Mouse (Mus musculus) right cerebral cortex, postnatal 36 days (tissue): ENCODE measurements around the gene Tas2r131.
"Not testable (repeated sequence)": the region's sequence is repeated elsewhere in the genome, so short reads cannot be mapped to it uniquely, and the experiment has no call there.

Source experiments
- DNase-seq, 2 experiments: peaks; one replicate each; pipeline ENCODE4 v3.0.0; 2022; ENCODE audit warnings: low spot score in 2 of 2, mixed read lengths in 1 of 2

Gene Tas2r131

GRCm38 (mm10) chr6:132957819-132958218 lies at the start of gene Tas2r131:
TSS of gene Tas2r131 (minus strand) at chr6:132957919.
- no peak for DNase-seq

- DNase-seq, result no peak
Observed at GRCm38 (mm10) chr6:132980865-132981264, 23.1 kb upstream of the Tas2r131 start, which contains the start of gene Tas2r109. TSS of gene Tas2r109 (minus strand) at chr6:132980965.

DNA sequence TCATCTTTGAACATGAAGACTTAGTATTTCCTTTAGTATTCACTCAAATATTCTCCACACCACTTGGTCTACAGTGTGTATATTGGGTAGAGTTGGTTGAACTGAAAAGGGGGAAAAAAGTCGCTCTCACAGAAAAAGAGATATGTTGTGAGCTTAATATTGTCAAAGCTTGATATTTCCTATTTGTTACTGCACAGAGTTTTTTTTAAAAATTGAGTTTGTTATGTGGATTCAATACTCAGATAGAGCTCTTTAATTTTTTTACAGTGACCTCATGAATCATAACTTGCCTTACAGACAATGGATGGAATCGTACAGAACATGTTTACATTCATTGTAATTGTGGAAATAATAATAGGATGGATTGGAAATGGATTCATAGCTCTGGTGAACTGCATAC lies 6.9 kb downstream of the Tas2r131 start, which contains the start of gene Tas2r129:
Gene Tas2r129 (plus strand): TSS at position 301 of the 400 bp plus-strand sequence.
- no peak for DNase-seq

DNA sequence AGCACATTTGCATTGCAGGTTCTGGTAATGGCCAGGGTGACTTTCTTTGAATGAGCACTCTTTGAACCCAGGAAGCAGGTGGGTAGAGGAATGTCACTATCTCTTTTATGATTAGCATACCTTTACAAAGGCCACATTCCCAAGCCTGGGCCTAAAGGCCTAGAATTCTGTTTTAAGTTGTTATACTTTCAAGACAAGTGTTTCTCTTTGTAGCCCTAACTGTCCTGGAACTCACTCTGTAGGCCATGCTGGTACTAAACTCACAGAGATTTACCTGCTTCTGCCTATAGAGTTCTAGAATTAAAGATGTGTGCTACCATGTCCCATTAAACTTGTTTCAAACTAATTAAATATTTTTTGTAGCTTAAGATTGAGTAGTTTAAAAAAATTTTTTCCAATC lies 16.3 kb downstream of the Tas2r131 start:
- DNase-seq, result not testable (repeated sequence)

DNA sequence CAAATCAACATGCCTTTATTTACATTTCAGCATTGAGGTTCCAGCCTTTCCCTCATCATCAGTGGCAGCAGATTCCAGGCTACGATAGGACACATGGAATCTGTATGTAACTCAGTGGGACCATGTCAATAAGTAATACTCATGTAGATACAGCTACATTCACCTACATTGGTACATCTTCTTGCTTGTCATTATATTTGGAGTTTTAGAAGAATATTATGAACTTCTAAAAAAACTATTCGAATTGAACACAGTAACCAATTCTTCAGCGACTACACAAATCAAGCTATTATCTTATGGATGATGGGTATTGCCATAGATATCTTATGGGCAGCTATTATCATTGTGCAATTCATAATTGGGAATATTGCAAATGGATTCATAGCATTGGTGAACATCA lies 48.4 kb downstream of the Tas2r131 start, which contains the start of gene Tas2r125:
Gene Tas2r125 (plus strand): TSS at position 301 of the 400 bp plus-strand sequence.
- DNase-seq, result no peak
